Mouse (Mus musculus): ENCODE measurements around the gene Sfxn1.

DNA sequence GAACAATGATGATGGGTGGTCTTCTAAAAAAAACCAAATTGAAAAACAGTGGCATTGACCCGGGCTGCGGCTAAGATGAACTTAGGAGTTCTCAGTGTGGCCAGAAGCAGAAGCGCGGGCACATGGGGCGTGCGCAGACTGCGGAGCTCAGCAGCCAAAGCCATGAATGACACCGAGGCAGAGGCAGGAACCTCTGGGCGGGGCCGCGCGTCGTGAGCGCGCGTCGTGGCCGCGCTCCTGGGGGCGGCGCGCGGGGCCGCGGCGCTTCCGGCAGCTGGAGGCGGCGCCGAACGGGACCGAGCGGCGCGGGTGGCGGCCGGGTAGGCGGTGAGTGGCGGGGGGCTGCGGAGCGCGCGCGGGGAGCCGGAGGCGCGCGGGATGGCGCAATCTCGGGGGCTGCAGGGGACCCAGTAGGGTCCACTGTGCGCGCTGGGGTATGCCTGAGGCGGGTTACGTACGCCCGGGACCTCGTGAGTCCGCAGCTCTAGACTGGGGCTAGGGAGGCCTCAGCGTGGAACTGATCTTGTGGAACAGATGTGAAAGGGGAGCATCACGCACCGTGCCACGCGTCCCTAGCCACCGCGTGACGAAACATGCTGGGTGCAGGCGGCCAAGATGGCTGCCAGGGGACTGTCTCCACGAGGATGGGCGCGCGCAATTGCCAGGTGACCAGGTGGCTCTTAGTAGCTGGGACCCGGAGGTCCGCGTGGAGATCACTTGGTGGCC, at the start of gene Sfxn1:
- TF ChIP-seq EP300 (IDR thresholded peaks at IDR 0.05; ENCODE audit: low read depth) (no peak), CTCF (IDR thresholded peaks at IDR 0.05; ENCODE audit: low read depth) (no peak)
